Mouse (Mus musculus) heart, embryonic 12.5 days (tissue): ENCODE measurements around the gene Itpkb. TPM values are rescaled to one million over a fixed set of nuclear protein-coding genes. Genes with fewer than 3 reads are reported as not detected.
A peak's percentile ranks its signal among the peaks of the same experiment; 100 is the strongest.
"Not testable (repeated sequence)": the region's sequence is repeated elsewhere in the genome, so short reads cannot be mapped to it uniquely, and the experiment has no call there.

Experiments
- ATAC-seq: fragments of 200-750 bp; cut with Nextera tagmentation; 2 replicates; pipeline ENCODE4 v1.8.0; 2017; ENCODE audit warnings: moderate TSS enrichment, moderate library complexity; ENCODE audit not compliant: insufficient number of reproducible peaks, low FRiP score
- H3K27ac ChIP-seq: fragments of 300-500 bp; sonication (generic); 2 replicates; pipeline ENCODE4 v1.5.1; 2016; ENCODE audit warnings: mild to moderate bottlenecking, moderate library complexity; ENCODE audit not compliant: poor library complexity, severe bottlenecking
- H3K27me3 ChIP-seq: fragments of 300-500 bp; sonication (generic); replicated peaks from 2 replicates; pipeline ENCODE4 v1.6.1; 2016; ENCODE audit warnings: mild to moderate bottlenecking, moderate library complexity
- H3K36me3 ChIP-seq: fragments of 300-500 bp; sonication (generic); 2 replicates; pipeline ENCODE4 v1.6.1; 2016; ENCODE audit warnings: mild to moderate bottlenecking, moderate library complexity
- H3K4me1 ChIP-seq: fragments of 300-500 bp; sonication (generic); replicated peaks from 2 replicates; pipeline ENCODE4 v1.6.1; 2016; ENCODE audit warnings: mild to moderate bottlenecking
- H3K4me2 ChIP-seq: fragments of 300-500 bp; sonication (generic); 2 replicates; pipeline ENCODE4 v1.6.1; 2016; ENCODE audit warnings: mild to moderate bottlenecking, moderate library complexity
- H3K4me3 ChIP-seq: fragments of 300-500 bp; sonication (generic); 2 replicates; pipeline ENCODE4 v1.5.1; 2016; ENCODE audit warnings: mild to moderate bottlenecking
- H3K9ac ChIP-seq: fragments of 300-500 bp; sonication (generic); 2 replicates; pipeline ENCODE4 v1.6.1; 2016; ENCODE audit warnings: mild to moderate bottlenecking, moderate library complexity
- H3K9me3 ChIP-seq: fragments of 300-500 bp; sonication (generic); replicated peaks from 2 replicates; pipeline ENCODE4 v1.6.1; 2016; ENCODE audit warnings: mild to moderate bottlenecking, moderate library complexity
- WGBS: fragments of 180-500 bp; shearing (Covaris S2); methylation state at CpG from one replicate; pipeline ENCODE4 v1.1.7; 2016; 5-methylcytosine and 5-hydroxymethylcytosine counted together
- polyA plus RNA-seq: library from polyadenylated mRNA; unstranded; fragments of >200 nt; fragmentation: Nextera tagmentation; extraction: Ambion mirVana; gene quantifications from 2 replicates; pipeline ENCODE4 v1.2.1, GENCODE M21; 2016

The Itpkb gene
- polyA plus RNA-seq, 1 experiment from 2014 or later: 7.2 TPM

DNA sequence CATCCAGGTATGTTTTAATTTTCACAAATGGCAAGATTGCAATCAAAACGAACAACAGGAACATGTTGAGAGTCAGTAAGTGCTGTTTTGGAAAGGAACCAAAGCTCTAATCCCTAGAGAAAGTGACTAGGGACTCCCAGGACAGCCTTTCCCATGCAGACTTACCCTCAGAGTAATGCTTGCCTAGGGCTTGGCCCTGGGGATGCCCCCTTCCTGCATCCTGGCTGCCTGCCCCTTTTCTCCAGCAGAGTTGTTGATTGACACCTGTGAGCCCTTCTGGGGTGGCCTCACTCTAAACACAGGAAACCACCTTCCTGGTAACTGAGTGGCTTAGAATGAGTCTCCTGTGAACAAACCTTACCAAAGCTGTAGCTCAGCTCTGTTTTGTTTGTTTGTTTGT, 58.2 kb downstream of the Itpkb start:
- no peak for ATAC-seq
- 27% methylated on average over 1 of the region's 1 CpGs for WGBS
- H3K4me2 ChIP-seq: no peak overlapping the region

DNA sequence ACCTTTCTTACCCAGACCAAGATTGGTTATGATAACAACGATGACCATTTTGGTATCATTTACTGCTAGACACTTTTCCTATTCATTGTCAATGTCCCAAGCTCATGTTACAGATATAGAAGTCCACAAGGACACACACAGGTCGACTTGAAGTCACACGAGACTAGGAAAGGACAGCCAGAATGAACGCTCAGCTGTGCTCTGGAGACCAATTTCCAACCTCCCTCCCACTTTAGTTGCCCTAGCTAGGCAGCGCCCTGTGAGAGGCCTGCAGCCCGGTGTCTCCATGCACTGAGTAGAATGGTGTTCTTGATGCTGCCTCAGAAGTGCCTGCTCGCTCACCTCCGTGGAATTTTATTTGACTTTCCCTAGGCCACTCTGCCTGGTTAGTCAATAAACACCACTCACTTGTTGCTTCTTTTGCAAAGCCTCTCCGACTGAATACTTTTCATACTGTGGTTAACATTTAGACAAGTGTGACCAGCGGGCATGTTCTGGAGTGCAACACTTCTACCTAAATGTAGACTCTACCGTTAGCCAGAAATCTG, 59.0 kb downstream of the Itpkb start:
- 82% methylated on average over 11 of the region's 11 CpGs for WGBS

More for the DNA sequence above, 58.2 kb downstream of the Itpkb start:
- H3K27ac ChIP-seq: peak overlapping the region; percentile 52; the same call in 1 of the 2 replicates
- peaks cover 54% of the 10 kb centered on the region for H3K4me1 ChIP-seq
- H3K9me3 ChIP-seq: 0 out of 2 replicates have a peak, but pooled peaks cover 6% of the 10 kb centered on the region
- H3K4me3 ChIP-seq: no peak overlapping the region
- no peaks in the 10 kb centered on the region for H3K27me3 ChIP-seq
- no peaks in the 10 kb centered on the region for H3K36me3 ChIP-seq
- H3K9ac ChIP-seq: peak overlapping the region; percentile 33; the same call in 1 of the 2 replicates

DNA sequence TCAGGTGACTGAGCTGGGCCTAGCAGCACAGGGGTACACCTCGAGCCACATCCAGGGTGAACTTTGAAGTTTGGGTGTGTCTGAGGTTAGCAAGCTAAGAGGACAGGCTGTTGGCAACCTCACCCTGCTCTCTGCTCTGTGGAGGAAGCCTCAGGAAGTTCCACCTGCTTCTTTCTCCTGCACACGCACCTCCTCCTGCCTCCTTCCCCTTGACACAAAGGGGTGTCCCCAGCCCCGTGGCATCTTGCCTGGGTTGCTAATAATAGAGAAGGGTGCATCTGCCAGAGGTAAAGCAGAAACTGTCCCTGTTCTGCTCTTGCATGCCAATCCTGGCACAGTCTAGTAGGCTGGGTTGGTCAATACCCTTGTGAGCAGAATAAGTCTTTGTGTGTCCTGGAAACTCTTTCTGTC, 60.0 kb downstream of the Itpkb start:
- Histone ChIP-seq H3K9me3 (0 out of 2 replicates have a peak, but pooled peaks cover 6% of the 10 kb centered on the region), H3K36me3 (no peaks in the 10 kb centered on the region), H3K27ac (no peak overlapping the region), H3K4me3 (no peak overlapping the region), H3K4me1 (peaks cover 44% of the 10 kb centered on the region), H3K4me2 (no peak overlapping the region), H3K9ac (no peak overlapping the region), H3K27me3 (no peaks in the 10 kb centered on the region)
- WGBS: 56% methylated on average over 3 of the region's 3 CpGs
- ATAC-seq: no peak

More for the DNA sequence above, 59.0 kb downstream of the Itpkb start:
- H3K9ac ChIP-seq, H3K36me3 ChIP-seq, H3K27ac ChIP-seq, H3K4me2 ChIP-seq, H3K27me3 ChIP-seq, ATAC-seq, H3K4me3 ChIP-seq, H3K9me3 ChIP-seq: not testable (repeated sequence)
- H3K4me1 ChIP-seq: peaks cover 55% of the 10 kb centered on the region

DNA sequence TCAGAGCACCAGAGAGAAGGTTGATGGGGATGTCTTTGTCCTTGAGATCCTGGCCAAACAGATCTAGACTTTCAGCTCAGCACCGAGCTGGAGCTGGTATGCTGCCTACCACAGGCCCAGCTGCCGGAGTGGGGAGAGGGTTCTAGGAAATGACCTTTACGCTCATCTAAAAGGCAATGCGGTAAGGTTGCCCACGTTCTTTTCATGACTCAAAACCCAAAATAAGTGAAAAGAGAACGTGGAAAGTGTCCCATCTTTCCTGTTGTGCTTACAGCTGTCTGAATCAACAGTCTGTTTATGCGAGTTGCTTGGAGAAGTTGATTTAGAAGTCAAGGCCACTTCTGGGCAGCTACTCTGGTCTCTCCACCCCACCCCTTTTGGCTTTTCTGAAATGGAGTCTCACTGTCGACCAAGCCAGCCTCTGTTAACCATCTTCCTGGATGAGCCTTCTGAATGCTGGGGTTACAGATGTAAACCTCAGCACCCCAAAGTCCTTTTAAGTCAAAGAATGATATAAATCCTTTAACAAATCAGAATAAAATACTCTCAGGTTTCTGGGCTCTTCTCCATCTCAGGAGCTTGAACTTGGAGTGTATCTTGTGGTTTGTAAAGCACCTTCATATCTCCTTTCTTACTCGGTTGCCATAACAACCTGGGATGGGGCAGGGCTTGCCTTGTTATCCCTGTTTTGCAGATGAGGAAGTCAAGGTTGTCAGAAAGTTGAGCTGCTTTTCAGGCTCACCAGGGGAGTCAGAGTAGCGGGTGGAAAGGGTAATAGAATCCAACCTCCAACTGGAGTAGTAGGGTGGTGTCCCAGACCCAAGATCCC, 60.7 kb downstream of the Itpkb start:
- Histone ChIP-seq H3K9ac (no peak overlapping the region), H3K4me1 (peaks cover 41% of the 10 kb centered on the region), H3K4me2 (no peak overlapping the region), H3K36me3 (no peaks in the 10 kb centered on the region), H3K27ac (no peak overlapping the region), H3K4me3 (no peak overlapping the region), H3K27me3 (no peaks in the 10 kb centered on the region), H3K9me3 (0 out of 2 replicates have a peak, but pooled peaks cover 6% of the 10 kb centered on the region)
- ATAC-seq: no peak
- whole genome bisulfite sequencing: 76% methylated on average over 10 of the region's 10 CpGs

DNA sequence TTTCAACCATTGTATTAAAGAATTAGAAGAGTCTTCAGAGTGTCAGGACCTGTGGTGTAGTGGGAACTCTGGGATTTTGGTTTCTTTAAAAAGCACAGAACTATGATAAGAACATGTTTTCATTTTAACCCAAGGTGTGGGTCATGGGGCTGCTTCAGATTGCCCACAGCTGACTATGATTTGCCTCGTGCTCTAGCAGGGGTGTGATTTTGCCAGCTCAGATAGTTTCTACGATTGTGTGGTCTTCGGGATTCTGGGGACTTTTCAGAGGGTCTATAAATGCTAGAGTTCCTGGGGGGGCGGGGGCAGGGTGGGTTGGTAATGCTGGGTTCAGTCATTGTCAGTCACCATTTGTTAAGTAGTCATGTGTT, 61.3 kb downstream of the Itpkb start:
- no peak overlapping the region for H3K4me3 ChIP-seq
- no peaks in the 10 kb centered on the region for H3K36me3 ChIP-seq
- no peak overlapping the region for H3K9ac ChIP-seq
- H3K4me1 ChIP-seq: peaks cover 37% of the 10 kb centered on the region
- H3K4me2 ChIP-seq: no peak overlapping the region
- H3K27me3 ChIP-seq: no peaks in the 10 kb centered on the region
- WGBS: 85% methylated on average over 4 of the region's 4 CpGs
- H3K27ac ChIP-seq: no peak overlapping the region
- H3K9me3 ChIP-seq: 0 out of 2 replicates have a peak, but pooled peaks cover 6% of the 10 kb centered on the region
- ATAC-seq: no peak

DNA sequence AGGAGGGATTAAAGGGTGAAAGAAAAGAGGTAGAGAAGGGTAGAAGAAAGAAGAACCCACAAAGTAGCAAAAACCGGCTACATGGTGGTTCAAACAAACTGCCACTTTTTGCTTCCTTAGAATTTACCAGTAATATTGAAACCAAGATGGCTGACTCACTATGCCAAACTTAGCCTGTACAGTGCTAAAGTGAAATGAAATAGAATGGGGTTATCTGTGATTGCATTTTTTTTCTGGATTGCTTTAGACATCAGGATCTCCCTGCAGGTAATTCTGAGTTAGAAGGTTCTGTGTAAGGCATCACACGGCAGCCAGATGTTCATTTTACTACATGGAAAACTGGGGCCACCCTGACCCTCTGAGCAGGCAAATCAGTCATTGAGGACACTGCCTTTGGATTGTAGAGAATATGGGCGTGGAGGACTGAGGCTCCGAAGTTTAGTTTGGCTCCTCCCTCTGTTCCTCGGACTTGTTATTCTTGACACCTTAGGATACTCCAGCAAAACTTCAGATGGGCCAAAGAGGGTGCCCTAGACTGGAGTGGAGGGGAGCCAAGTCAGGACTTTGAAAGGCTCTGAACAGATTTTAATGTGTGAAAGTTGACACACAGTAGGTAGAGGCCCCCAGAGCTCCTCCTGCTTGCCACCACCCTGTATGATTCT, 62.0 kb downstream of the Itpkb start:
- WGBS: 75% methylated on average over 5 of the region's 5 CpGs
- ATAC-seq: no peak

DNA sequence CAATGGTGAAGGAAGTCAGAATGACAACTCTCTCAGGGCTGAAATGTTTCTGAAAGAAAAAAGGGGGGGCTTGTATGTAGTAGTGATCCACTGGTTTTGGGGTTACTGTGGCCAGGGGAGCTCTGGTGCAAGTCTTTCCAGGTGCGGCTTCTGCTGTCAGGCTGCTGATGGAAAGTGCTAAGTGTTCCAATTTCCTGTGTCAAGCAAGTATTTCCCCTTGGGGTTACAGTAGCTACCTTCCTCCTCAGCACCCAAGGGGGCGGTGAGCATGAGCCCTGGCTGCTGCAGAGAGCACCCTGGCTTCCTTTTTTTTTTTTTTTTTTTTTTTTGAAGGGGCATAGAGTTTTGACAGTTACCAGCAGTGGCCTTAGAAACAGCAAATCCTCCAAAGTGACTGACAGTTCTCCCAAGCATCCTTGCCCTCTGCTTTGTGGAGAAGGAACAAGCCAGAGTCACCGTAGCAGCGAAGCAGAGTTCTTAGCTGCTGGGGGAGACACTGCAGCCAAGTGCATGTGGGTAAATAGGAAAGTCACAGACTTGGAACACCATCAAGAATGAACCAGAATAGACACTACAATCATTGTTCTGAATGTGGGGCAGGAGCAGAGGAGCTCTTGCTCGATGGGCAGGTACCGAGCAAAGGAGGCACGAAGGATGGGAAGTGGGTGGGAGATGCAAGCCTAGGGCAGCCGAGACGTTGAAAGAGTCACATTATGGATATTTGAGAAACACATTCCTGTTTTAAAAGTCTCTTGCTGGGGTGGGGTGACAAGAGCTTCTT, 62.9 kb downstream of the Itpkb start:
- Histone ChIP-seq H3K27me3 (no peaks in the 10 kb centered on the region), H3K9me3 (0 out of 2 replicates have a peak, but pooled peaks cover 6% of the 10 kb centered on the region), H3K36me3 (no peaks in the 10 kb centered on the region), H3K9ac (no peak overlapping the region), H3K4me3 (no peak overlapping the region), H3K4me1 (peaks cover 30% of the 10 kb centered on the region), H3K4me2 (no peak overlapping the region), H3K27ac (peak overlapping the region; percentile 12; the same call in 1 of the 2 replicates)
- WGBS: 65% methylated on average over 9 of the region's 9 CpGs
- no peak for ATAC-seq

More for the DNA sequence above, 62.0 kb downstream of the Itpkb start:
- Histone ChIP-seq H3K4me3 (no peak overlapping the region), H3K9me3 (0 out of 2 replicates have a peak, but pooled peaks cover 6% of the 10 kb centered on the region), H3K9ac (no peak overlapping the region), H3K4me2 (no peak overlapping the region), H3K4me1 (peaks cover 33% of the 10 kb centered on the region), H3K36me3 (no peaks in the 10 kb centered on the region), H3K27me3 (no peaks in the 10 kb centered on the region), H3K27ac (no peak overlapping the region)

DNA sequence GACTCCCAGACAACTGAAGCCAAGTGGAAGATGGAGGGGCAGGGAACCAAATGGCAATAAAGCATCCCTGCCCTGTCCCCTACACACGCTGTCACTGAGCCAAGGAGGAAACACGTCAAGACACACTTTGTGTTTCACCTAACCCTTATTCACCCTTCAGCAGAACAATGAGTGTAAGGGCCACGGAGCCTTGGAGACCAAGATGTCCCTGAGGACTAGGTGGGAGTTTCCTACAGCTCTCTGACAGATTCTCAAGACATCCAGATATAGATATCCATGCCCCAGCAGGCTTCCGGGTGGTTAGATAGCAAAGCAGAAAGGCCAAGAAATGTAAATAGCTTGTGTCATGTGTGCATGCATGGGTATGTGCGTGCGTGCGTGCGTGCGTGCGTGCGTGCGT, 63.6 kb downstream of the Itpkb start:
- Histone ChIP-seq H3K4me3 (no peak overlapping the region), H3K9me3 (0 out of 2 replicates have a peak, but pooled peaks cover 6% of the 10 kb centered on the region), H3K4me2 (no peak overlapping the region), H3K4me1 (peaks cover 24% of the 10 kb centered on the region), H3K27ac (peak overlapping the region; percentile 12; the same call in 1 of the 2 replicates), H3K36me3 (no peaks in the 10 kb centered on the region), H3K9ac (no peak overlapping the region), H3K27me3 (no peaks in the 10 kb centered on the region)
- ATAC-seq: no peak
- WGBS: 77% methylated on average over 12 of the region's 12 CpGs

DNA sequence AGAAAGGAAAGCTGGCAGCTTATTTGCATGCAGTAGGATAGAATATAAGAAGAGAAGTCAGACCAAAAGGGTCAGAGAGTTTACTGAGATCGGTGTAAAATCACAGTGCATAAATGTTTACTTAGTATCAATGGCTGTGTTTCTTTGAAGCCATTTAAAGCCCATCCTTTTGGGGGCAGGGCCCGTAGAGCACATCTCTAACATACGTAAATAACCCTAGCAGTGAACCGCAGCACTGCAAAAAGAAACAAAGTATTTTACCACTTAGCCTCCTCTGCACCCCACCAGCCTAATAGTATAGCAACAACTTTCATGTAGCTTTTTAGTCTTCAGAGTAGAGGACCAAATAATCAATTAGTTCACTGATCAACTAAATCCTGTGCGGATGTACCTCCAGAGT, 67.4 kb downstream of the Itpkb start:
- no peak overlapping the region for H3K4me3 ChIP-seq
- no peak overlapping the region for H3K4me2 ChIP-seq
- no peaks in the 10 kb centered on the region for H3K9me3 ChIP-seq
- no peak overlapping the region for H3K27ac ChIP-seq
- 75% methylated on average over 5 of the region's 5 CpGs for WGBS
- no peaks in the 10 kb centered on the region for H3K36me3 ChIP-seq
- H3K4me1 ChIP-seq: peaks cover 46% of the 10 kb centered on the region
- H3K9ac ChIP-seq: no peak overlapping the region
- H3K27me3 ChIP-seq: no peaks in the 10 kb centered on the region
- no peak for ATAC-seq

DNA sequence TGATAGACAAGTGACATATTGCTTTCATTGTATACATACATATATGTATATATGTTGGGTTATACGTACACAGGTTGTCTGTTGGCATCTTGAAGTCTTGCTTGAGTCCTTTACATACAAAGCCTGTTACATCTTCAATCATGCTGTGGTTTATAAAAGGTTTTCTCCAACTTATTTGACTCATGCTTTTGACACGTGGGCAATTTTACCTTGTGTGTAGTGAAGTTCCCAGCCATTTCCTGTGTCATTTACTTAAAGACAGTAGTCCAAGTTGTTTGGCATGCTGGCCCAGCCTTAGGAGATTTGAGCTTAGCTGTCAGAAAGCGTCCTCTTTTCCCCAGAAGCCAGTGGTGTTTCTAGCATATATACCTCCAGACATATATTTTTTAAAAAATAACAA, 68.2 kb downstream of the Itpkb start:
- H3K36me3 ChIP-seq: no peaks in the 10 kb centered on the region
- H3K9me3 ChIP-seq: no peaks in the 10 kb centered on the region
- H3K27me3 ChIP-seq: no peaks in the 10 kb centered on the region
- H3K4me3 ChIP-seq: no peak overlapping the region
- H3K27ac ChIP-seq: no peak overlapping the region
- ATAC-seq: no peak
- peaks cover 47% of the 10 kb centered on the region for H3K4me1 ChIP-seq
- WGBS: 70% methylated on average over 3 of the region's 3 CpGs
- no peak overlapping the region for H3K9ac ChIP-seq
- no peak overlapping the region for H3K4me2 ChIP-seq
